Mouse (Mus musculus) liver, adult 2 months (tissue): Measurements from ENCODE around the gene Tmco4. TPM values are rescaled to one million over a fixed set of nuclear protein-coding genes. Genes with fewer than 3 reads are reported as not detected.

Experiments used
- DNase-seq: peaks from one replicate; pipeline ENCODE4 v3.0.0-alpha.2; 2011; ENCODE audit warnings: low read depth, low spot score; ENCODE audit errors: extremely low read depth
- H3K27ac ChIP-seq: fragments of 200-500 bp; replicated peaks from 2 replicates; pipeline ENCODE4 v1.5.1; 2012; ENCODE audit warnings: low read depth, mild to moderate bottlenecking, control low read depth, inconsistent platforms, low read length; ENCODE audit not compliant: insufficient read depth
- H3K27me3 ChIP-seq: fragments of 200-500 bp; 2 replicates; pipeline ENCODE4 v1.6.1; 2012; ENCODE audit warnings: mild to moderate bottlenecking, moderate library complexity, low read length, inconsistent platforms; ENCODE audit not compliant: control insufficient read depth, insufficient read depth
- H3K36me3 ChIP-seq: fragments of 200-500 bp; 2 replicates; pipeline ENCODE4 v1.6.1; 2012; ENCODE audit warnings: low read length, inconsistent platforms; ENCODE audit not compliant: control insufficient read depth, insufficient read depth
- H3K4me1 ChIP-seq: fragments of 200-500 bp; 2 replicates; pipeline ENCODE4 v1.6.1; 2011; ENCODE audit warnings: low read length; ENCODE audit not compliant: control insufficient read depth, insufficient read depth
- H3K4me3 ChIP-seq: fragments of 200-500 bp; 2 replicates; pipeline ENCODE4 v1.5.1; 2011; ENCODE audit warnings: low read depth, mild to moderate bottlenecking, control low read depth, low read length, moderate library complexity; ENCODE audit not compliant: insufficient read depth
- H3K79me2 ChIP-seq: fragments of 200-500 bp; 2 replicates; pipeline ENCODE4 v1.6.1; 2012; ENCODE audit warnings: inconsistent platforms, mild to moderate bottlenecking, low read length, moderate library complexity; ENCODE audit not compliant: control insufficient read depth, insufficient read depth
- H3K9ac ChIP-seq: fragments of 200-500 bp; 2 replicates; pipeline ENCODE4 v1.6.1; 2012; ENCODE audit warnings: low read depth, mild to moderate bottlenecking, control low read depth, inconsistent platforms, low read length
- CTCF ChIP-seq: fragments of 200-500 bp; IDR thresholded peaks from 2 replicates; pipeline ENCODE4 v1.5.1; 2011; ENCODE audit warnings: low read depth, low read length, control low read depth
- POLR2A ChIP-seq: fragments of 200-500 bp; IDR thresholded peaks from 2 replicates; pipeline ENCODE4 v1.6.1; 2011; ENCODE audit warnings: low read length, control low read depth; ENCODE audit not compliant: insufficient read depth; ENCODE audit errors: extremely low read depth
- WGBS: fragments of 180-500 bp; shearing (Covaris S2); methylation state at CpG from one replicate; pipeline ENCODE4 v1.1.7; 2018; 5-methylcytosine and 5-hydroxymethylcytosine counted together
- polyA plus RNA-seq: library from polyadenylated mRNA; depleted of rRNA; stranded (reverse); fragments of >200 nt; gene quantifications from 2 replicates; pipeline ENCODE4 v1.2.3, GENCODE M21; 2012; rRNA removed
- total RNA-seq: library from RNA; depleted of rRNA; stranded (reverse); fragments of >200 nt; gene quantifications from 2 replicates; pipeline ENCODE4 v1.2.3, GENCODE M21; 2014; rRNA removed

Gene Tmco4
- total and polyA plus RNA-seq, 2 experiments = 10.2 to 15.3 TPM

- 70% methylated on average over 8 of the region's 8 CpGs for WGBS
- Histone ChIP-seq H3K4me3 (no peak overlapping the region), H3K27me3 (no peaks in the 10 kb centered on the region), H3K4me1 (no peaks in the 10 kb centered on the region), H3K36me3 (peaks cover 12% of the 10 kb centered on the region; the same call in 1 of the 2 replicates), H3K79me2 (no peaks in the 10 kb centered on the region; the same call in 1 of the 2 replicates), H3K27ac (no peak overlapping the region), H3K9ac (no peak overlapping the region)
- TF ChIP-seq CTCF (no peak), POLR2A (no peak)
- peak; percentile 27 for DNase-seq
Measured at GRCm38 (mm10) chr4:139100326-139100725, 127.6 kb downstream of the Tmco4 start.

GRCm38 (mm10) chr4:139101546-139101945 lies 128.9 kb downstream of the Tmco4 start:
- H3K9ac ChIP-seq = no peak overlapping the region
- WGBS = 89% methylated on average over 6 of the region's 6 CpGs
- peaks cover 4% of the 10 kb centered on the region; the same call in 1 of the 2 replicates for H3K79me2 ChIP-seq
- H3K36me3 ChIP-seq = peaks cover 12% of the 10 kb centered on the region; the same call in 1 of the 2 replicates
- H3K27ac ChIP-seq = no peak overlapping the region
- no peaks in the 10 kb centered on the region for H3K4me1 ChIP-seq
- no peak overlapping the region for H3K4me3 ChIP-seq
- DNase-seq = no peak
- H3K27me3 ChIP-seq = no peaks in the 10 kb centered on the region
- no peak for TF ChIP-seq POLR2A
- no peak for TF ChIP-seq CTCF

GRCm38 (mm10) chr4:139105453-139105852 lies 132.8 kb downstream of the Tmco4 start:
- H3K36me3 ChIP-seq = peaks cover 12% of the 10 kb centered on the region; the same call in 1 of the 2 replicates
- no peak overlapping the region for H3K4me3 ChIP-seq
- peaks cover 6% of the 10 kb centered on the region for H3K4me1 ChIP-seq
- no peak overlapping the region for H3K9ac ChIP-seq
- H3K27ac ChIP-seq = no peak overlapping the region
- H3K27me3 ChIP-seq = no peaks in the 10 kb centered on the region
- no peak for DNase-seq
- peaks cover 29% of the 10 kb centered on the region for H3K79me2 ChIP-seq
- 95% methylated on average over 1 of the region's 1 CpGs for WGBS
- TF ChIP-seq CTCF (no peak), POLR2A (no peak)

Other genes starting within 250 kb of the Tmco4 start
- not detected in 2 replicates for gene Pla2g2c, start 248.1 kb upstream of the Tmco4 start, total RNA-seq
- gene Pla2g2c, start 248.1 kb upstream of the Tmco4 start, polyA plus RNA-seq = not detected in 2 replicates
- gene Ubxn10, start 235.7 kb upstream of the Tmco4 start, total RNA-seq = under 0.01 and 0.07 TPM in 2 replicates
- gene Ubxn10, start 235.7 kb upstream of the Tmco4 start, polyA plus RNA-seq = 0.05 and 0.06 TPM in 2 replicates
- 0.13 TPM in 1 of 2 replicates, not detected in the other for gene Pla2g2f, start 215.3 kb upstream of the Tmco4 start, total RNA-seq
- not detected in 2 replicates for gene Pla2g2f, start 215.3 kb upstream of the Tmco4 start, polyA plus RNA-seq
- not detected in 2 replicates for gene Pla2g2d, start 197.2 kb upstream of the Tmco4 start, total RNA-seq
- not detected in 2 replicates for gene Pla2g2d, start 197.2 kb upstream of the Tmco4 start, polyA plus RNA-seq
- 0.13 TPM in 1 of 2 replicates, not detected in the other for gene Pla2g5, start 109.4 kb upstream of the Tmco4 start, total RNA-seq
- not detected in 2 replicates for gene Pla2g5, start 109.4 kb upstream of the Tmco4 start, polyA plus RNA-seq
- gene Gm13030, start 98.9 kb upstream of the Tmco4 start, total RNA-seq = not detected in 2 replicates
- not detected in 2 replicates for gene Gm13030, start 98.9 kb upstream of the Tmco4 start, polyA plus RNA-seq
- gene Pla2g2e, start 94.9 kb upstream of the Tmco4 start, total RNA-seq = not detected in 2 replicates
- not detected in 2 replicates for gene Pla2g2e, start 94.9 kb upstream of the Tmco4 start, polyA plus RNA-seq
- 4.1 and 5.6 TPM in 2 replicates for gene Otud3, start 58.9 kb upstream of the Tmco4 start, total RNA-seq
- 4.1 and 5.1 TPM in 2 replicates for gene Otud3, start 58.9 kb upstream of the Tmco4 start, polyA plus RNA-seq
- gene Rnf186, start 5.8 kb upstream of the Tmco4 start, total RNA-seq = 5.5 and 13.4 TPM in 2 replicates
- 24.5 and 25.8 TPM in 2 replicates for gene Rnf186, start 5.8 kb upstream of the Tmco4 start, polyA plus RNA-seq
- gene Htr6, start 102.7 kb downstream of the Tmco4 start, total RNA-seq = not detected in 2 replicates
- not detected in 2 replicates for gene Htr6, start 102.7 kb downstream of the Tmco4 start, polyA plus RNA-seq
- gene Nbl1, start 120.1 kb downstream of the Tmco4 start, total RNA-seq = 0.37 and 1.7 TPM in 2 replicates
- gene Nbl1, start 120.1 kb downstream of the Tmco4 start, polyA plus RNA-seq = 1.1 and 1.3 TPM in 2 replicates
- 45.2 and 55.5 TPM in 2 replicates for gene Minos1, start 158.2 kb downstream of the Tmco4 start, total RNA-seq
- 26.3 and 29.7 TPM in 2 replicates for gene Minos1, start 158.2 kb downstream of the Tmco4 start, polyA plus RNA-seq
- 51.4 and 58.5 TPM in 2 replicates for gene Capzb, start 220.0 kb downstream of the Tmco4 start, total RNA-seq
- gene Capzb, start 220.0 kb downstream of the Tmco4 start, polyA plus RNA-seq = 52.6 and 56.4 TPM in 2 replicates